Mouse (Mus musculus) retina, postnatal 1 day (tissue): ENCODE measurements at regions not wholly inside any gene's neighbourhood (a gene's known extent, or its start where the extent isn't known, plus 50 kb on each side); places are given as distances from the start of the nearest gene placed in this dataset.

Source experiments
- DNase-seq: peaks from one replicate; pipeline ENCODE4 v3.0.0-alpha.2; 2012

DNA sequence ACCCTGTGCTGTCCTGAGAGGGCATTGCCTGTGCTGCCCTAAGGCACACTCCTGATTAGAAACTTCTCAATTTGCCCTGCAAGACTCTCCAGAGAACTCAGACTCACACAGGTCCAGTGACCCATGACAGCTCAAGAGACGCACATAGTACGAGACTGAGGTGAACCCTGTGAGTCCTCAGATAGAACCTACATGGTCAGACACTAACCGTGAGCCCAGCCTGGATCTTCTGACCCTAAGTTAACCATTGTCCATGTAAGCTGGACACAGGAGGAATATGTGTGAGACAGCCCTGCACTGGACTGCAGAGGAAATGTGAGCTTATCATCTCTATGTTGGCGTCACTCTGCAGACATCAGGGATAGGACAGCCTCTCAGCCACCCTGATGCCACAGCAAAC, 91.4 kb upstream of the Selenok start:
- no peak for DNase-seq

- no peak for DNase-seq
These were observed 90.3 kb upstream of the Selenok start for GRCm38 (mm10) chr14:29877671-29878422.

DNA sequence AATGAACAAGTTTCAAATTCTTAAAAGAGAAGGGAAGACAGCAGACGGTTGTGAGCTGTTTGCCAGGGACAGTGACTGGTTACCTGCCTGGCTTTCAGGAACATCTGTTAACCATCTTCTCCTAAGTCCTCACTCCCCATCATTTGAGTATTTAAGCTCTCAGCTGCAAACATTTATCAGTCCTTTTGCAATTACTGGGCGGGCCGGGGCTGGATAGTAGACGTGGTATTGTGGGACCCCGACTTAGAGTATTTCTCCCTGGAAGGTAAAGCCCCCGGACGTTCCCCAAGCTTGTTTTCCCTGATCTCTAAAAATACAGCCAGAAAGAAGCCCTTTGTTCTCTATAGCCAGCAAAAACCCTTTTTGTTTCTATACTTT, 89.7 kb upstream of the Selenok start:
- no peak for DNase-seq

- no peak for DNase-seq
These were observed 88.8 kb upstream of the Selenok start for GRCm38 (mm10) chr14:29879283-29879682.

GRCm38 (mm10) chr14:29882666-29883344, 85.3 kb upstream of the Selenok start:
- DNase-seq = no peak

DNA sequence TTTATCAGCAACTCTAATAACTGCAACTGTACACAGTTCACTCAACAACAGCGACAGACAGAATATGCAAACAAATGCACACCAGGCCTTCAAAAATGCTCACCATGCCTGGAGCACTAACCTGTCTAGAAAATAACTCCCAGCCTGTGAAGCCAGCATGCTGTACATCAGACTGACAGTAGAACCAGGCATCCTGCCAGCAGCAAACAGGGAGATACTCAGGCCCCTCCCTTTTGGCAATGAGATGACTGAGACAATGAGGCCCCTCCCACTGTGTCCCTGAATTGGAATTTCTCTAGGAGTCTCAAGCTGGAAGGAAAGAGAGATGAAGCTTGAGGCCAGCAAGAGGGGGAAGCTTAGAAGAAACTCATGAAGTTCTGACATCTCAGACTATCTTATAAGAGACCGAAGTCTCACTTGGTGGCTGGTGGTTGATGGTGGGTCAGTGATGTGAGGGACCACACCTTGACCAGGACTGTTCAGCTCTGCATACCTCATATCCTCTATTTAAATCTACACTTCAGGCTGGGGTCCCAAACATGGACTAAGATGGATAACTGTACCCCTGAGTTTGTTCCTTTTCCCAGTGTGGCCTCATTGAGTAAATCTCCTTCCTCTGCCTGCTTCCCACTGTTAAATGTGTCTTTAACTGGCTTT, 72.6 kb upstream of the Selenok start:
- DNase-seq = peak; percentile 85

DNA sequence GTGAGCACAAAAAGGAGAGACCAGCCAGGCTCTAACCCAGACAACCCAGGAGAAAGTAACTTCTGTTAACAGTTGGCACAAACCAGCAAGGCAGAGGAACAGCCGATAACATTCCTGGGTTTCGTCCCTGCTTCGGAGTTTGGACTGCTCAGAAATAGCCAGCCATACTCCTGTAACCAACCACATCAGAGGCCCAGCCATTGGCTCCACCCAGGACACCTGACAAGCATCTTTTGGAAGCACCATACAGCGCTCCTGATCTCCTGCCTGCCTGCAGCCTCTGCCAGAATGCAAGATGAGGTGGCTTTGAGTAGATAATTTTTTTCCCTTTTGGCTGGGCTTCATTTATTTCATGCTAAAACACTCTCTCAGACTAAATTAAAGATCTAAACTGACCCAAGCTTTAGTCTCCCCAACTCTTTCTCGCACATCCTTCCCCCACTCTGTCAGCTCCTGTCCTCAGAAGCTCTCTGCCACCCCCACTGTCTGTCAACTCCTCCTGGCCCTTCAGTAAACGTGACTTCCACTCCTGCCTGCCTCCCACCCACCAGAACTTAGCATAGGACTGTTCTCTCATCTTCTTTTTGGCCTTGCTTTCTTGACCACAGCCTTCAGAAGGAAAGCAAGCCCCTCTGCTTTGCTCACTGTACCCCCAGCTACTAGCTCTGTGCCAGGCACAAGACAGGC, 72.0 kb upstream of the Selenok start:
- no peak for DNase-seq

GRCm38 (mm10) chr14:29900931-29901330, 67.2 kb upstream of the Selenok start:
- no peak for DNase-seq

- no peak for DNase-seq
These were observed 64.5 kb upstream of the Selenok start for GRCm38 (mm10) chr14:29903574-29903973.

GRCm38 (mm10) chr14:29904856-29905255, 63.3 kb upstream of the Selenok start:
- DNase-seq = no peak

GRCm38 (mm10) chr14:29909741-29910140, 58.4 kb upstream of the Selenok start:
- DNase-seq = no peak
